Mouse (Mus musculus): ENCODE measurements at regions not wholly inside any gene's neighbourhood (a gene's known extent, or its start where the extent isn't known, plus 50 kb on each side); places are given as distances from the start of the nearest gene placed in this dataset. TPM values are rescaled to one million over a fixed set of nuclear protein-coding genes. Genes with fewer than 3 reads are reported as not detected.

Small RNA genes lying in the stretch of these regions (microRNA-seq; reads per million reads assigned to microRNA genes)
- gene Gm23400, result not detected
- not detected for gene Gm27359
